In genomic region chr15:98001321-98002112, GRCm38 (mm10) we compare ENCODE assay signal across 8 mouse cellular contexts. TPM values are rescaled to one million over a fixed set of nuclear protein-coding genes. Genes with fewer than 3 reads are reported as not detected.
DNase-seq lines count a peak whose midpoint lies in the region; ATAC-seq lines count a peak whose summit lies in the region.

No protein-coding gene starts in this region.

- peaks cover 30% of the 10 kb centered on the region for H3K27me3 ChIP-seq in forebrain, embryonic 12.5 days
- H3K27me3 ChIP-seq in midbrain, embryonic 13.5 days: peaks cover 26% of the 10 kb centered on the region

- WGBS in forebrain, embryonic 12.5 days: under 1% methylated on average over 37 of the region's 37 CpGs
- under 1% methylated on average over 37 of the region's 37 CpGs for WGBS in midbrain, embryonic 13.5 days

- H3K4me3 ChIP-seq in forebrain, embryonic 12.5 days (replicated peaks): peak overlapping the region; percentile 52
- peak overlapping the region; percentile 52 for H3K4me3 ChIP-seq in midbrain, embryonic 13.5 days (replicated peaks)

- H3K36me3 ChIP-seq in forebrain, embryonic 12.5 days (replicated peaks): peaks cover 21% of the 10 kb centered on the region
- 0 out of 2 replicates have a peak, but pooled peaks cover 10% of the 10 kb centered on the region for H3K36me3 ChIP-seq in midbrain, embryonic 13.5 days

- peak overlapping the region; percentile 88 for H3K4me2 ChIP-seq in forebrain, embryonic 12.5 days
- H3K4me2 ChIP-seq in midbrain, embryonic 13.5 days (replicated peaks): peak overlapping the region; percentile 87

- peak overlapping the region; percentile 92 for H3K27ac ChIP-seq in forebrain, embryonic 12.5 days
- H3K27ac ChIP-seq in midbrain, embryonic 13.5 days: peak overlapping the region; percentile 90

- peak; percentile 17 for ATAC-seq in forebrain, embryonic 12.5 days (ENCODE audit: low FRiP score)
- ATAC-seq in midbrain, embryonic 13.5 days: peak; percentile 46

- peak overlapping the region; percentile 76 for H3K9ac ChIP-seq in forebrain, embryonic 12.5 days
- H3K9ac ChIP-seq in midbrain, embryonic 13.5 days (replicated peaks): peak overlapping the region; percentile 68

- DNase-seq in gastrocnemius, postnatal 10 days: peak; percentile 46
- DNase-seq in gastrocnemius, adult 8-10 months (ENCODE audit: low spot score in 2 of 2): no peak
- DNase-seq in kidney, adult 8-10 months: peak; percentile 22 to 28
- DNase-seq in left cerebral cortex, adult 18-20 months (ENCODE audit: low spot score in 2 of 2): no peak
- DNase-seq in layer of hippocampus, adult 9-11 months: no peak
- DNase-seq in cerebellum, postnatal 14 days: no peak

- peaks cover 61% of the 10 kb centered on the region for H3K4me1 ChIP-seq in forebrain, embryonic 12.5 days
- peaks cover 68% of the 10 kb centered on the region for H3K4me1 ChIP-seq in midbrain, embryonic 13.5 days (replicated peaks)

- no peaks in the 10 kb centered on the region for H3K9me3 ChIP-seq in forebrain, embryonic 12.5 days
- no peaks in the 10 kb centered on the region for H3K9me3 ChIP-seq in midbrain, embryonic 13.5 days

RNA-seq across cellular contexts. Expression of gene Col2a1, which starts 3.0 kb away (rescaled TPM):
- total RNA-seq in gastrocnemius, postnatal 10 days (2021): 10 to 100 TPM; 33.3 to 33.7 TPM
- under 1 TPM; 0.19 to 0.51 (median 0.38) TPM for total RNA-seq in gastrocnemius, adult 8-10 months (2022)
- 112 and 122 TPM in 2 replicates for polyA plus RNA-seq in forebrain, embryonic 12.5 days (2016; fragmentation: Nextera tagmentation; extraction: Ambion mirVana)
- 39.1 and 57.5 TPM in 2 replicates for polyA plus RNA-seq in midbrain, embryonic 13.5 days (2015; fragmentation: Nextera tagmentation; extraction: Ambion mirVana)
- under 1 TPM; 0.86 to 0.91 TPM for total RNA-seq in left cerebral cortex, adult 18-20 months (2021)

RNA-seq across cellular contexts. Expression of gene Tmem106c, which starts 37.5 kb away (rescaled TPM):
- 10 to 100 TPM; 14.4 to 17.7 TPM for total RNA-seq in gastrocnemius, postnatal 10 days (2021)
- 1 to 10 TPM; 4.3 to 8.5 (median 6.5) TPM for total RNA-seq in gastrocnemius, adult 8-10 months (2022)
- 41.5 and 44.9 TPM in 2 replicates for polyA plus RNA-seq in forebrain, embryonic 12.5 days (2016; fragmentation: Nextera tagmentation; extraction: Ambion mirVana)
- 59.3 and 59.8 TPM in 2 replicates for polyA plus RNA-seq in midbrain, embryonic 13.5 days (2015; fragmentation: Nextera tagmentation; extraction: Ambion mirVana)
- total RNA-seq in left cerebral cortex, adult 18-20 months (2021): 10 to 100 TPM; 33.2 to 34.9 TPM

Comparison
In these comparisons a context has a peak if more than half of its experiments do, and no peak if none do; other contexts are left out.
1. DNase-seq: peak in gastrocnemius, postnatal 10 days (single experiment) and kidney, adult 8-10 months (2 of 2); none in gastrocnemius, adult 8-10 months (0 of 2), left cerebral cortex, adult 18-20 months (0 of 2), layer of hippocampus, adult 9-11 months (single experiment) and cerebellum, postnatal 14 days (0 of 2).
2. RNA of gene Col2a1, which starts 3.0 kb away (total RNA-seq): 33.3 to 33.7 TPM in gastrocnemius, postnatal 10 days; 0.86 to 0.91 TPM in left cerebral cortex, adult 18-20 months and 0.19 to 0.51 TPM in gastrocnemius, adult 8-10 months; every median in the first group is over 10 times any median in the second.